ENCODE assay signal across 28 mouse cellular contexts in the genomic region with DNA sequence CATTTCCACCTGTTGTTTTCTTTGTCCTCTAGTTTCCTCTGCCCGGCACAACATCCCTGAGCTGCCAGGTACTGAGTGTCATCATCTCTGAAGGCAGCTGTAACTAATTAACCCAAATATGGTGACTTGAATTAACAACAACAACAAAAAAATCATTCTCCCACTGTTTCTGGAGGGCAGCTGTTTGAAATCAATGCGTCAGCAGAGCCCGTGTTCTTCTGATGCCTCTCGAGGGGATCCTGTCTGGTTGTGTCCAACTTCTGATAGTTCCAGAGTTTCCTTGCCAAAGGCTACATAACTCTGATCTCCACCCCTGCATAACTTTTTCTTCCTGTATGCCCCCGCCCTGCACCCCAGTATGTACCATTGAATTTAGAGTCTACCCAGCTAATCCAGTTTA. TPM values are rescaled to one million over a fixed set of nuclear protein-coding genes. Genes with fewer than 3 reads are reported as not detected.
A peak's percentile ranks its signal among the peaks of the same experiment; 100 is the strongest.
DNase-seq lines count a peak whose midpoint lies in the region; ATAC-seq and TF ChIP-seq lines count a peak whose summit lies in the region.
"Had no signal": no experiment of that assay in that cellular context is flagged by ENCODE, and none has a peak within 500 bp of the region (broad histone marks: within the 10 kb centered on the region; RNA-seq: fewer than 3 reads in every experiment).

No protein-coding gene starts in this region.

- H3K4me1 ChIP-seq in embryonic facial prominence, embryonic 14.5 days (ENCODE audit: control insufficient read depth, insufficient read depth, low read length) = peaks cover 43% of the 10 kb centered on the region
- peaks cover 36% of the 10 kb centered on the region for H3K4me1 ChIP-seq in embryonic facial prominence, embryonic 10.5 days
- peaks cover 11% of the 10 kb centered on the region for H3K4me1 ChIP-seq in heart, adult 2 months (ENCODE audit: control insufficient read depth, insufficient read depth, low read length)
- H3K4me1 ChIP-seq in embryonic fibroblast, embryonic 13.5 days (ENCODE audit: control insufficient read depth, insufficient read depth, low read length) = peaks cover 26% of the 10 kb centered on the region
- peaks cover 6% of the 10 kb centered on the region; the same call in 1 of the 2 replicates for H3K4me1 ChIP-seq in stomach, embryonic 15.5 days

- ATAC-seq in embryonic facial prominence, embryonic 14.5 days (ENCODE audit: low read depth) = no peak
- no peak for ATAC-seq in stomach, embryonic 15.5 days (ENCODE audit: insufficient read depth, low FRiP score, low read depth)
- ATAC-seq in granulocyte monocyte progenitor cell, adult 5-6 weeks (replicated peaks; ENCODE audit: poor library complexity, severe bottlenecking) = no peak
- ATAC-seq: activated CD4-positive, CD25-positive, alpha-beta regulatory T cell, adult 4 months; forebrain, postnatal 0 days; midbrain, embryonic 15.5 days had no signal

- H3K4me3 ChIP-seq in embryonic facial prominence, embryonic 14.5 days (ENCODE audit: low read depth, low read length) = no peak overlapping the region
- no peak overlapping the region for H3K4me3 ChIP-seq in embryonic facial prominence, embryonic 10.5 days
- H3K4me3 ChIP-seq in heart, adult 2 months = no peak overlapping the region
- no peak overlapping the region for H3K4me3 ChIP-seq in embryonic fibroblast, embryonic 13.5 days (ENCODE audit: insufficient read depth, low read length)
- H3K4me3 ChIP-seq in stomach, embryonic 15.5 days (replicated peaks) = no peak overlapping the region
- H3K4me3 ChIP-seq: hindbrain, embryonic 15.5 days; layer of hippocampus, adult 2 months; liver, embryonic 13.5 days; megakaryocyte, embryonic 14.5 days; midbrain, embryonic 15.5 days; neural tube, embryonic 12.5 days had no signal

- intact Hi-C loops in heart, adult 2 months (cut with DNase I) = no loop called here

- H3K27ac ChIP-seq in embryonic facial prominence, embryonic 14.5 days (replicated peaks; ENCODE audit: low read depth, low read length) = 0 out of 2 replicates have a peak overlapping the region, but pooled peaks have one; percentile 35
- no peak overlapping the region for H3K27ac ChIP-seq in embryonic facial prominence, embryonic 10.5 days (replicated peaks)
- peak overlapping the region; percentile 61 for H3K27ac ChIP-seq in heart, adult 2 months
- H3K27ac ChIP-seq in embryonic fibroblast, embryonic 13.5 days (ENCODE audit: insufficient read depth, low read length) = peak overlapping the region; percentile 96
- peak overlapping the region; percentile 32; the same call in 1 of the 2 replicates for H3K27ac ChIP-seq in stomach, embryonic 15.5 days
- H3K27ac ChIP-seq: hindbrain, embryonic 15.5 days; layer of hippocampus, adult 2 months; liver, embryonic 13.5 days; midbrain, embryonic 15.5 days; neural tube, embryonic 12.5 days had no signal

- no peaks in the 10 kb centered on the region for H3K27me3 ChIP-seq in embryonic facial prominence, embryonic 14.5 days (replicated peaks; ENCODE audit: control insufficient read depth, insufficient read depth, low read length)
- H3K27me3 ChIP-seq in embryonic facial prominence, embryonic 10.5 days (replicated peaks; ENCODE audit: low read depth, poor library complexity, severe bottlenecking) = 0 out of 2 replicates have a peak, but pooled peaks cover 7% of the 10 kb centered on the region
- H3K27me3 ChIP-seq in heart, adult 2 months (ENCODE audit: control insufficient read depth, insufficient read depth, low read length) = no peaks in the 10 kb centered on the region
- no peaks in the 10 kb centered on the region for H3K27me3 ChIP-seq in stomach, embryonic 15.5 days (replicated peaks)
- H3K27me3 ChIP-seq: hindbrain, embryonic 15.5 days; megakaryocyte, embryonic 14.5 days; midbrain, embryonic 15.5 days; neural tube, embryonic 12.5 days had no signal

- no peaks in the 10 kb centered on the region for H3K79me2 ChIP-seq in heart, adult 2 months (replicated peaks; ENCODE audit: control insufficient read depth, insufficient read depth, low read length)

- WGBS in embryonic facial prominence, embryonic 14.5 days = 43% methylated on average over 5 of the region's 5 CpGs
- 59% methylated on average over 5 of the region's 5 CpGs for WGBS in embryonic facial prominence, embryonic 10.5 days
- 43% methylated on average over 5 of the region's 5 CpGs for WGBS in heart, adult 2 months
- 74% methylated on average over 5 of the region's 5 CpGs for WGBS in stomach, embryonic 15.5 days

- no peak overlapping the region for H3K9ac ChIP-seq in embryonic facial prominence, embryonic 14.5 days (ENCODE audit: low read depth, low read length)
- no peak overlapping the region for H3K9ac ChIP-seq in heart, adult 2 months (ENCODE audit: low read depth, low read length)
- no peak overlapping the region for H3K9ac ChIP-seq in stomach, embryonic 15.5 days
- H3K9ac ChIP-seq: forebrain, postnatal 0 days; hindbrain, embryonic 15.5 days; liver, embryonic 13.5 days; midbrain, embryonic 15.5 days; neural tube, embryonic 12.5 days had no signal

- no peak for TF ChIP-seq POLR2A in heart, adult 2 months (IDR thresholded peaks at IDR 0.05; ENCODE audit: insufficient read depth, low read depth, low read length)
- TF ChIP-seq POLR2A in embryonic fibroblast, embryonic 13.5 days (IDR thresholded peaks at IDR 0.05; ENCODE audit: low read depth, low read length) = no peak

- no peak for DNase-seq in embryonic facial prominence, embryonic 14.5 days (ENCODE audit: low spot score)
- DNase-seq in embryonic facial prominence, embryonic 10.5 days (ENCODE audit: low spot score) = no peak
- DNase-seq in heart, adult 2 months = peak in 1 of 2 experiments; percentile 56
- DNase-seq in heart, postnatal 4 days = no peak
- no peak for DNase-seq in urinary bladder, adult 2 months (ENCODE audit: low spot score)
- DNase-seq: adrenal gland, postnatal 10 days; cerebellum, adult 9-10 months; forebrain, postnatal 0 days; kidney, adult 9 months; kidney, postnatal 25 days; liver, embryonic 13.5 days; lung, adult 2 months; lung, postnatal 36 days; right cerebral cortex, postnatal 14 days; thymus, adult 2 months; thymus, postnatal 4 days had no signal

- H3K36me3 ChIP-seq in embryonic facial prominence, embryonic 14.5 days (ENCODE audit: control insufficient read depth, insufficient read depth, low read length) = no peaks in the 10 kb centered on the region
- no peaks in the 10 kb centered on the region for H3K36me3 ChIP-seq in embryonic facial prominence, embryonic 10.5 days (replicated peaks)
- H3K36me3 ChIP-seq in heart, adult 2 months (ENCODE audit: control insufficient read depth, insufficient read depth, low read length) = no peaks in the 10 kb centered on the region
- no peaks in the 10 kb centered on the region for H3K36me3 ChIP-seq in stomach, embryonic 15.5 days
- H3K36me3 ChIP-seq: hindbrain, embryonic 15.5 days; liver, embryonic 13.5 days; midbrain, embryonic 15.5 days; neural tube, embryonic 12.5 days had no signal

- TF ChIP-seq EP300 in heart, adult 2 months (IDR thresholded peaks at IDR 0.05; ENCODE audit: insufficient read depth, low read depth, low read length) = 0 out of 2 replicates have a peak, but pooled peaks have one; percentile 23

- no peak for TF ChIP-seq CTCF in heart, adult 2 months (IDR thresholded peaks at IDR 0.05)
- TF ChIP-seq CTCF in embryonic fibroblast, embryonic 13.5 days (IDR thresholded peaks at IDR 0.05; ENCODE audit: borderline replicate concordance, insufficient read depth, low read length) = no peak

- no peak overlapping the region for H3K4me2 ChIP-seq in embryonic facial prominence, embryonic 14.5 days (ENCODE audit: low read depth, low read length)
- H3K4me2 ChIP-seq in stomach, embryonic 15.5 days = no peak overlapping the region
- H3K4me2 ChIP-seq: hindbrain, embryonic 15.5 days; liver, embryonic 13.5 days; midbrain, embryonic 15.5 days; neural tube, embryonic 12.5 days had no signal

- H3K9me3 ChIP-seq in embryonic facial prominence, embryonic 14.5 days (ENCODE audit: control insufficient read depth, low read length) = no peaks in the 10 kb centered on the region
- no peaks in the 10 kb centered on the region for H3K9me3 ChIP-seq in embryonic facial prominence, embryonic 10.5 days
- H3K9me3 ChIP-seq in stomach, embryonic 15.5 days = no peaks in the 10 kb centered on the region
- H3K9me3 ChIP-seq: hindbrain, embryonic 15.5 days; liver, embryonic 13.5 days; megakaryocyte, embryonic 14.5 days; midbrain, embryonic 15.5 days; neural tube, embryonic 12.5 days had no signal

RNA-seq across cellular contexts. Expression of gene Medag, which starts 28.9 kb away (rescaled TPM):
- polyA plus RNA-seq in embryonic facial prominence, embryonic 14.5 days (2014; fragmentation: Nextera tagmentation; extraction: Ambion mirVana) = 3.1 and 3.3 TPM in 2 replicates
- polyA plus RNA-seq in embryonic facial prominence, embryonic 10.5 days (2016; fragmentation: Nextera tagmentation; extraction: Ambion mirVana) = 0.17 and 0.38 TPM in 2 replicates
- 10 to 100 TPM; 12.3 to 12.5 TPM for total RNA-seq in heart, adult 2 months (2021)
- polyA plus RNA-seq in heart, adult 2 months (2012; rRNA removed) = 6.7 and 10.9 TPM in 2 replicates
- total RNA-seq in heart, postnatal 4 days (2021) = 10 to 100 TPM; 14.8 to 14.9 TPM
- 70.2 and 77.2 TPM in 2 replicates for polyA plus RNA-seq in embryonic fibroblast, embryonic 13.5 days (2011; ENCODE audit: insufficient read length, low read depth, missing spikeins)
- polyA plus RNA-seq in stomach, embryonic 15.5 days (2015; fragmentation: Nextera tagmentation; extraction: Ambion mirVana) = 2.8 TPM in 2 replicates
- not detected in 2 replicates for total RNA-seq in granulocyte monocyte progenitor cell, adult 5-6 weeks (2014; fragmentation: Nextera tagmentation)
- total RNA-seq in granulocyte monocyte progenitor cell, adult 5-6 weeks (2017) = not detected in 2 replicates
- 30.4 and 31.6 TPM in 2 replicates for polyA plus RNA-seq in urinary bladder, adult 2 months (2012; rRNA removed)

RNA-seq across cellular contexts. Expression of gene Tex26, which starts 56.9 kb away (rescaled TPM):
- 0.80 and 1.1 TPM in 2 replicates for polyA plus RNA-seq in embryonic facial prominence, embryonic 14.5 days (2014; fragmentation: Nextera tagmentation; extraction: Ambion mirVana)
- polyA plus RNA-seq in embryonic facial prominence, embryonic 10.5 days (2016; fragmentation: Nextera tagmentation; extraction: Ambion mirVana) = 0.62 and 1.1 TPM in 2 replicates
- total RNA-seq in heart, adult 2 months (2021) = not detected
- not detected in 2 replicates for polyA plus RNA-seq in heart, adult 2 months (2012; rRNA removed)
- total RNA-seq in heart, postnatal 4 days (2021) = under 1 TPM in 1 of 2 experiments, not detected in 1; 0.60 TPM
- polyA plus RNA-seq in embryonic fibroblast, embryonic 13.5 days (2011; ENCODE audit: insufficient read length, low read depth, missing spikeins) = 1.6 TPM in 1 of 2 replicates, not detected in the other
- 0.27 and 0.41 TPM in 2 replicates for polyA plus RNA-seq in stomach, embryonic 15.5 days (2015; fragmentation: Nextera tagmentation; extraction: Ambion mirVana)
- not detected in 2 replicates for total RNA-seq in granulocyte monocyte progenitor cell, adult 5-6 weeks (2014; fragmentation: Nextera tagmentation)
- 0.98 TPM in 1 of 2 replicates, not detected in the other for total RNA-seq in granulocyte monocyte progenitor cell, adult 5-6 weeks (2017)
- 0.21 and 0.37 TPM in 2 replicates for polyA plus RNA-seq in urinary bladder, adult 2 months (2012; rRNA removed)
- total RNA-seq: hematopoietic stem cell, adult 5-6 weeks; layer of hippocampus, postnatal 25 days had no signal
- polyA plus RNA-seq: activated CD4-positive, CD25-positive, alpha-beta regulatory T cell, adult 4 months; spleen, adult 2 months had no signal
